Comparison of ENCODE assay signal across 8 mouse cellular contexts in the genomic region with DNA sequence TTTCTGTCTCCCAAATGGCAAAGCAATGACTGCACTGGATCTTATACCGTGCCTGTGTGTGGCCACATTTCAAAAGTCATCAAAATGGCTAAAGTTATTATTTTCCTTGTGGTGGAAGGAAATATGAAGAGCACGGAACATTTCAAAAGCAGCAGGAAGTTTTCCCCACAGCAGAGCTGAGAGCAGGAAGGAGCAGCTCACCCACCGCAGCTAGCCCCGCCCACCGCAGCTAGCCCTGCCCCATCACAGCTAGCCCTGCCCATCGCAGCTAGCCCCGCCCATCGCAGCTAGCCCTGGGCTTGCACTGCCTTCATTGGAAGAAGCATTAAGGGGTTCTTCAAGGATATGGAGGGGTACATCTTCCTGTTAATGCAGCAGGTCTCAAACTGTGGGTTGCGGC.
DNase-seq lines count a peak whose midpoint lies in the region; ATAC-seq lines count a peak whose summit lies in the region.
"Had no signal": no experiment of that assay in that cellular context is flagged by ENCODE, and none has a peak within 500 bp of the region (broad histone marks: within the 10 kb centered on the region; RNA-seq: fewer than 3 reads in every experiment).

No protein-coding gene starts in this region.

- intact Hi-C loops in left cerebral cortex, postnatal 36 days (cut with DNase I): no loop called here

- no peaks in the 10 kb centered on the region for H3K27me3 ChIP-seq in midbrain, embryonic 12.5 days
- H3K27me3 ChIP-seq in midbrain, embryonic 11.5 days (ENCODE audit: control insufficient read depth, insufficient read depth, low read length): no peaks in the 10 kb centered on the region
- H3K27me3 ChIP-seq in megakaryocyte, embryonic 14.5 days (replicated peaks): no peaks in the 10 kb centered on the region
- H3K27me3 ChIP-seq in limb, embryonic 10.5 days (ENCODE audit: low read depth, poor library complexity, severe bottlenecking): no peaks in the 10 kb centered on the region
- H3K27me3 ChIP-seq: neural tube, embryonic 12.5 days had no signal

- H3K4me2 ChIP-seq in midbrain, embryonic 12.5 days (replicated peaks): no peak overlapping the region
- H3K4me2 ChIP-seq in midbrain, embryonic 11.5 days: no peak overlapping the region
- H3K4me2 ChIP-seq: neural tube, embryonic 12.5 days had no signal

- H3K4me1 ChIP-seq in midbrain, embryonic 12.5 days: peaks cover 7% of the 10 kb centered on the region
- H3K4me1 ChIP-seq in midbrain, embryonic 11.5 days (ENCODE audit: control insufficient read depth, insufficient read depth, low read length): 0 out of 2 replicates have a peak, but pooled peaks cover 3% of the 10 kb centered on the region
- peaks cover 74% of the 10 kb centered on the region for H3K4me1 ChIP-seq in megakaryocyte, embryonic 14.5 days
- peaks cover 11% of the 10 kb centered on the region for H3K4me1 ChIP-seq in limb, embryonic 10.5 days

- 70% methylated on average over 9 of the region's 9 CpGs for WGBS in midbrain, embryonic 12.5 days
- WGBS in midbrain, embryonic 11.5 days: 69% methylated on average over 9 of the region's 9 CpGs
- 62% methylated on average over 9 of the region's 9 CpGs for WGBS in limb, embryonic 10.5 days

- no peaks in the 10 kb centered on the region for H3K9me3 ChIP-seq in midbrain, embryonic 12.5 days
- no peaks in the 10 kb centered on the region for H3K9me3 ChIP-seq in midbrain, embryonic 11.5 days (ENCODE audit: control insufficient read depth, low read length)
- H3K9me3 ChIP-seq in megakaryocyte, embryonic 14.5 days: no peaks in the 10 kb centered on the region
- no peaks in the 10 kb centered on the region for H3K9me3 ChIP-seq in limb, embryonic 10.5 days (replicated peaks)
- H3K9me3 ChIP-seq: neural tube, embryonic 12.5 days had no signal

- no peak overlapping the region for H3K27ac ChIP-seq in midbrain, embryonic 12.5 days (replicated peaks)
- H3K27ac ChIP-seq in midbrain, embryonic 11.5 days (ENCODE audit: low read depth, low read length): no peak overlapping the region
- no peak overlapping the region for H3K27ac ChIP-seq in limb, embryonic 10.5 days
- H3K27ac ChIP-seq: neural tube, embryonic 12.5 days had no signal

- DNase-seq in midbrain, embryonic 11.5 days (ENCODE audit: low spot score, missing footprints): no peak
- no peak for DNase-seq in left cerebral cortex, postnatal 36 days (ENCODE audit: low spot score in 2 of 2)
- DNase-seq in gastrocnemius, adult 8-10 months (ENCODE audit: low spot score in 2 of 2): no peak
- no peak for DNase-seq in limb, embryonic 10.5 days (ENCODE audit: low spot score)

- H3K9ac ChIP-seq in midbrain, embryonic 12.5 days (replicated peaks): no peak overlapping the region
- H3K9ac ChIP-seq in midbrain, embryonic 11.5 days (ENCODE audit: low read length): no peak overlapping the region
- H3K9ac ChIP-seq: neural tube, embryonic 12.5 days had no signal

- 0 out of 2 replicates have a peak, but pooled peaks cover 3% of the 10 kb centered on the region for H3K36me3 ChIP-seq in midbrain, embryonic 12.5 days
- no peaks in the 10 kb centered on the region for H3K36me3 ChIP-seq in midbrain, embryonic 11.5 days (ENCODE audit: control insufficient read depth, insufficient read depth, low read length)
- H3K36me3 ChIP-seq in megakaryocyte, embryonic 14.5 days (replicated peaks; ENCODE audit: low read length): no peaks in the 10 kb centered on the region
- H3K36me3 ChIP-seq in limb, embryonic 10.5 days: no peaks in the 10 kb centered on the region

- ATAC-seq in midbrain, embryonic 12.5 days (ENCODE audit: low FRiP score, low read depth): 0 out of 2 replicates have a peak, but pooled peaks have one; percentile 51
- no peak for ATAC-seq in midbrain, embryonic 11.5 days (ENCODE audit: low FRiP score)
- peak; percentile 62; the same call in 1 of the 2 replicates for ATAC-seq in erythroblast, adult 5-6 weeks (replicated peaks; ENCODE audit: low FRiP score, poor library complexity, severe bottlenecking)

- H3K4me3 ChIP-seq in midbrain, embryonic 12.5 days: no peak overlapping the region
- H3K4me3 ChIP-seq in midbrain, embryonic 11.5 days (ENCODE audit: low read depth, low read length): no peak overlapping the region
- H3K4me3 ChIP-seq in megakaryocyte, embryonic 14.5 days (replicated peaks): peak overlapping the region; percentile 73
- H3K4me3 ChIP-seq in limb, embryonic 10.5 days: no peak overlapping the region
- H3K4me3 ChIP-seq: neural tube, embryonic 12.5 days had no signal
